Mouse (Mus musculus) neural tube, embryonic 11.5 days (tissue): ENCODE data around the gene Vdr. TPM values are rescaled to one million over a fixed set of nuclear protein-coding genes. Genes with fewer than 3 reads are reported as not detected.

Source experiments
- ATAC-seq: fragments of 200-750 bp; cut with Nextera tagmentation; 2 replicates; pipeline ENCODE4 v1.8.0; 2017; ENCODE audit warnings: moderate number of reproducible peaks, mild to moderate bottlenecking, moderate TSS enrichment, moderate library complexity; ENCODE audit not compliant: insufficient read depth, low FRiP score, low TSS enrichment
- DNase-seq: peaks from one replicate; pipeline ENCODE4 v3.0.0-alpha.2; 2015; ENCODE audit warnings: low spot score
- H3K27ac ChIP-seq: fragments of 300-500 bp; sonication (generic); 2 replicates; pipeline ENCODE4 v1.5.1; 2014; ENCODE audit warnings: low read depth, mild to moderate bottlenecking, low read length
- H3K27me3 ChIP-seq: fragments of 300-500 bp; sonication (generic); 2 replicates; pipeline ENCODE4 v1.6.1; 2014; ENCODE audit warnings: mild to moderate bottlenecking, low read length, mixed read lengths; ENCODE audit not compliant: control insufficient read depth, insufficient read depth
- H3K36me3 ChIP-seq: fragments of 300-500 bp; sonication (generic); 2 replicates; pipeline ENCODE4 v1.6.1; 2014; ENCODE audit warnings: mild to moderate bottlenecking, low read length, moderate library complexity, mixed read lengths; ENCODE audit not compliant: control insufficient read depth, insufficient read depth
- H3K4me1 ChIP-seq: fragments of 300-500 bp; sonication (generic); 2 replicates; pipeline ENCODE4 v1.6.1; 2014; ENCODE audit warnings: low read length, mixed read lengths; ENCODE audit not compliant: control insufficient read depth, insufficient read depth
- H3K4me2 ChIP-seq: fragments of 300-500 bp; sonication (generic); 2 replicates; pipeline ENCODE4 v1.6.1; 2014; ENCODE audit warnings: low read depth, mild to moderate bottlenecking, moderate library complexity
- H3K4me3 ChIP-seq: fragments of 300-500 bp; sonication (generic); 2 replicates; pipeline ENCODE4 v1.5.1; 2014; ENCODE audit warnings: low read depth, low read length
- H3K9ac ChIP-seq: fragments of 300-500 bp; sonication (generic); 2 replicates; pipeline ENCODE4 v1.6.1; 2014; ENCODE audit warnings: mild to moderate bottlenecking, low read length
- H3K9me3 ChIP-seq: fragments of 300-500 bp; sonication (generic); 2 replicates; pipeline ENCODE4 v1.6.1; 2016; ENCODE audit warnings: low read length; ENCODE audit not compliant: control insufficient read depth
- WGBS: fragments of 180-500 bp; shearing (Covaris S2); extraction: QIAGEN DNeasy Blood & Tissue Kit; methylation state at CpG from one replicate; pipeline ENCODE4 v1.1.7; 2014; 5-methylcytosine and 5-hydroxymethylcytosine counted together
- polyA plus RNA-seq: library from polyadenylated mRNA; unstranded; fragments of >200 nt; fragmentation: Nextera tagmentation; extraction: Ambion mirVana; gene quantifications from 2 replicates; pipeline ENCODE4 v1.2.1, GENCODE M21; 2014

Vdr gene
- polyA plus RNA-seq, 1 experiment from 2014 or later: 0.16 TPM

- Histone ChIP-seq H3K4me3 (no peak overlapping the region), H3K9me3 (no peaks in the 10 kb centered on the region), H3K4me1 (peaks cover 8% of the 10 kb centered on the region), H3K27ac (no peak overlapping the region), H3K9ac (no peak overlapping the region), H3K4me2 (no peak overlapping the region), H3K27me3 (no peaks in the 10 kb centered on the region), H3K36me3 (peaks cover 5% of the 10 kb centered on the region)
- DNase-seq: no peak
- 76% methylated on average over 6 of the region's 6 CpGs for WGBS
- no peak for ATAC-seq
Observed at GRCm38 (mm10) chr15:97812126-97812525, 98.3 kb downstream of the Vdr start.

DNA sequence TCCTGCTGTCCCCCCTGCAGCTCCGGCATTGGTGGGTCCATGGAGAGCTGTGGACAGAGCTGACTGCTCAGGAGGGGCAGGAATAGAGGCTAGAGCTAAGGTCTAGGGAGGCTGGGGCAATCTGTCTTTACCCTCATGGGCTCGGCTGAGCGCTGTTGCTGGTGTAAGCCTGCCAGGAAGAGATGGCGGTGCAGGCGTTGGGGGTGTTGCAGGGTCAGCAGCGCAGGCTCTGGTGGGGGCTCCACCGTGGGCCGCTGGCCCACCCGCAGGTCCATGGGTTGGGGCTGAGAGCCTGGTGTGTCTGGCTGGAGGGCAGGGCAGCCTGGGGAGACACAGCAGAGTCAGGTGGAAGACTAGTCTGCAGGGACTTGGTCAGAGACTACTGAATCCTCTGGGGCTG is 99.1 kb downstream of the Vdr start:
- no peaks in the 10 kb centered on the region for H3K27me3 ChIP-seq
- peaks cover 8% of the 10 kb centered on the region for H3K4me1 ChIP-seq
- no peak overlapping the region for H3K4me3 ChIP-seq
- no peak overlapping the region for H3K27ac ChIP-seq
- 92% methylated on average over 9 of the region's 9 CpGs for WGBS
- DNase-seq (no peak), ATAC-seq (no peak)
- no peak overlapping the region for H3K4me2 ChIP-seq
- H3K9ac ChIP-seq: no peak overlapping the region
- no peaks in the 10 kb centered on the region for H3K9me3 ChIP-seq
- H3K36me3 ChIP-seq: peaks cover 5% of the 10 kb centered on the region

- no peak overlapping the region for H3K9ac ChIP-seq
- peaks cover 5% of the 10 kb centered on the region for H3K36me3 ChIP-seq
- H3K4me3 ChIP-seq: no peak overlapping the region
- H3K27me3 ChIP-seq: no peaks in the 10 kb centered on the region
- peaks cover 8% of the 10 kb centered on the region for H3K4me1 ChIP-seq
- H3K4me2 ChIP-seq: no peak overlapping the region
- no peaks in the 10 kb centered on the region for H3K9me3 ChIP-seq
- DNase-seq (no peak), ATAC-seq (no peak)
- 93% methylated on average over 5 of the region's 5 CpGs for WGBS
- H3K27ac ChIP-seq: no peak overlapping the region
Observed at GRCm38 (mm10) chr15:97810399-97810798, 100.0 kb downstream of the Vdr start.

DNA sequence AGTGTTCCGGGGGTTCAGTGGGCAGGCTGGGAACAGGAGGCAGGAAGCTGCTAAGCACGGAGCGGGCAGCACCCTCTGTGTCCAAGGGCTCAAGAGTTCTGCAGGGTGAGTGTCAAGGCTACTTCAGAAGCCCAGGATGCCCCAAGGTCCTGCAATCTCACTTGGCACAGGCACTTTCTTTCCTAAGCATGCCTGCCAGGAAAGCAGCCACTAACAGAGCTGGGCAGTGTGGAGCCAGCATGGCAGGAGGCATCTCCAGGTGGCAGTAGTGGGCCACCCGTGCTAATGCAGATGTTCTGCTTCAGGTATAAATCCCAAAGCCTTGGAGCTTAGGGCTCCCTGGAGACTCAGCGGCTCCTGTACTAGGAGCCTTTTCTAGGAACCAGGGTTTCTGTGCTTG is 100.5 kb downstream of the Vdr start:
- no peaks in the 10 kb centered on the region for H3K9me3 ChIP-seq
- 88% methylated on average over 5 of the region's 5 CpGs for WGBS
- peaks cover 8% of the 10 kb centered on the region for H3K4me1 ChIP-seq
- H3K4me3 ChIP-seq: no peak overlapping the region
- DNase-seq (no peak), ATAC-seq (no peak)
- peaks cover 5% of the 10 kb centered on the region for H3K36me3 ChIP-seq
- no peak overlapping the region for H3K27ac ChIP-seq
- no peaks in the 10 kb centered on the region for H3K27me3 ChIP-seq
- no peak overlapping the region for H3K9ac ChIP-seq
- H3K4me2 ChIP-seq: no peak overlapping the region

DNA sequence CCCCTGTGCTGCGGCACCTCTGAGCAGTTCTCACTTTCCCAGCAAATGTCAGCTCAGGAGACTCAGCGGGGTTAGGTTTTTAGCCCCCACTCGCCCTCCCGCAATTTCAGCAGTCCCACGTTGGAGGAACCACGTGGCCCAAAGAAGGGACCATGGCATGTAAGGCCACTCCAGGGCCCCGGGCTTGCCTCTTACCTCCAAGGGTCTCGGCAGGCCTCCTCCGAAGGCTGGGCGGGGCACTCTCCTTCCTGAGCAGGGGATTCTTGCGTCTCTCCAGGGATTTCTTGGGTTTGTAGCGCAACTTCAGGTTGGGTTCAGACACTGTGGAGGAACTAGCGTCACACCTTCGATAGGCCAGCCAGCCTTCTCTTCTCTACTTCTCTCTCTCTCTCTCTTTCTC is 101.2 kb downstream of the Vdr start:
- no peak for ATAC-seq
- H3K36me3 ChIP-seq: peaks cover 5% of the 10 kb centered on the region
- WGBS: 88% methylated on average over 14 of the region's 14 CpGs

GRCm38 (mm10) chr15:97808532-97808931 is 101.9 kb downstream of the Vdr start:
- Histone ChIP-seq H3K4me1 (peaks cover 8% of the 10 kb centered on the region), H3K4me2 (no peak overlapping the region), H3K4me3 (no peak overlapping the region), H3K9ac (no peak overlapping the region), H3K27me3 (no peaks in the 10 kb centered on the region), H3K36me3 (peaks cover 5% of the 10 kb centered on the region), H3K27ac (no peak overlapping the region), H3K9me3 (no peaks in the 10 kb centered on the region)
- 88% methylated on average over 14 of the region's 14 CpGs for whole genome bisulfite sequencing
- ATAC-seq: no peak
- no peak for DNase-seq

More for the DNA sequence above, 101.2 kb downstream of the Vdr start:
- Histone ChIP-seq H3K9ac (no peak overlapping the region), H3K4me1 (peaks cover 8% of the 10 kb centered on the region), H3K27me3 (no peaks in the 10 kb centered on the region), H3K27ac (no peak overlapping the region), H3K9me3 (no peaks in the 10 kb centered on the region), H3K4me2 (no peak overlapping the region), H3K4me3 (no peak overlapping the region)
- DNase-seq: no peak

- H3K9ac ChIP-seq: no peak overlapping the region
- 82% methylated on average over 12 of the region's 12 CpGs for WGBS
- H3K27ac ChIP-seq: no peak overlapping the region
- peaks cover 8% of the 10 kb centered on the region for H3K4me1 ChIP-seq
- ATAC-seq (no peak), DNase-seq (no peak)
- H3K9me3 ChIP-seq: no peaks in the 10 kb centered on the region
- H3K36me3 ChIP-seq: peaks cover 5% of the 10 kb centered on the region
- H3K27me3 ChIP-seq: no peaks in the 10 kb centered on the region
- H3K4me3 ChIP-seq: no peak overlapping the region
- H3K4me2 ChIP-seq: no peak overlapping the region
Observed at GRCm38 (mm10) chr15:97807867-97808266, 102.6 kb downstream of the Vdr start.

Other genes with a start within 250 kb of the Vdr start
- 43.6 and 45.8 TPM in 2 replicates for gene Rpap3, start 204.8 kb downstream of the Vdr start, polyA plus RNA-seq
- 0.20 and 0.32 TPM in 2 replicates for gene Endou, start 179.3 kb downstream of the Vdr start, polyA plus RNA-seq
- gene Rapgef3, start 142.7 kb downstream of the Vdr start, polyA plus RNA-seq: 3.5 and 6.0 TPM in 2 replicates
- 29.2 and 29.3 TPM in 2 replicates for gene Slc48a1, start 132.1 kb downstream of the Vdr start, polyA plus RNA-seq
- gene Hdac7, start 66.1 kb downstream of the Vdr start, polyA plus RNA-seq: 21.0 and 23.2 TPM in 2 replicates
- 50.2 and 55.9 TPM in 2 replicates for gene Tmem106c, start 53.6 kb upstream of the Vdr start, polyA plus RNA-seq
- gene Col2a1, start 94.1 kb upstream of the Vdr start, polyA plus RNA-seq: 208 and 219 TPM in 2 replicates
- gene Pfkm, start 182.0 kb upstream of the Vdr start, polyA plus RNA-seq: 36.2 and 41.3 TPM in 2 replicates
- 40.1 and 41.0 TPM in 2 replicates for gene Senp1, start 183.1 kb upstream of the Vdr start, polyA plus RNA-seq